Mouse (Mus musculus): Measurements from ENCODE around the gene 1810013L24Rik. TPM values are rescaled to one million over a fixed set of nuclear protein-coding genes. Genes with fewer than 3 reads are reported as not detected.

1810013L24Rik gene
- total RNA-seq, 2 experiments from 2014 or later: 80.9 to 111 TPM

DNA sequence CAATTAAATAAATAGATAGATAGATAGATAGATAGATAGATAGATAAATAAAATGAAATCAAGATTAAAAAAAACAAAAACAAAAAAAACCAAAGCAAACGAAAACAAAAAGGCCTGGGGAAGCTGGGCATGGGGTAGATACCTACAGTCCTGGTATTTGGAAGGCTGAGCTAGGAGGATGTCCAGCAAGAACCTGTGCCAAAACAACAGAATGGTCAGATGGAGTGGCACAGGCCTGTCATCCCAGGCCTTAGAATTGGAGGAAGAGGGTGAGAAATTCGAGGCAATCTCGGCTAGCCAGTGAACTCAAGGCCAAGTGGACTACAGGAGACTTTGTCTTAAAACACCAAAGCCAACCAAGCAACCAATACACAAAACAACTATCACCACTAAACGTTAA lies 12.0 kb upstream of the 1810013L24Rik start:
- Histone ChIP-seq H3K4me3 (no peak overlapping the region), H3K27ac (no peak overlapping the region)
- TF ChIP-seq CTCF (IDR thresholded peaks at IDR 0.05): no peak
- intact Hi-C loops (cut with DNase I): no loop called here
- no peak for DNase-seq

DNA sequence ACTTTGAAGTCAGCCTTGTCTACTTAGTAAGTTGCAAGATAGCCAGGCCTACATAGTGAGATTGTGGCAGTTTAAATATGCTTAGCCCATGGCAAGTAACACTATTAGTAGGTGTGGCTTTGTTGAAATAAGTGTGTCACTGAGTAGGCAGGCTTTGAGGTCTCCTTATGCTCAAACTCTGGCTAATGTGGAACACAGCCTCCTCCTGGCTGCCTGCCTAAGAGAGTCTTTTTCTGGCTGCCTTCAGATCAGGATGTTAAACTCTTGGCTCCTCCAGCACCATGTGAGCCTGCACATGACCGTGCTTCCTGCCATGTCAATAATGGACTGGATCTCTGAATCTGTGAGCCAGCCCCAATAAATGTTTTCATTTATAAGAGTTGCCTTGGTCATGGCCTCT lies 8.5 kb upstream of the 1810013L24Rik start:
- DNase-seq: peak; percentile 62
- peak overlapping the region; percentile 69 for H3K27ac ChIP-seq
- intact Hi-C loops (cut with DNase I): no loop called here
- TF ChIP-seq CTCF (IDR thresholded peaks at IDR 0.05): no peak
- H3K4me3 ChIP-seq: no peak overlapping the region

DNA sequence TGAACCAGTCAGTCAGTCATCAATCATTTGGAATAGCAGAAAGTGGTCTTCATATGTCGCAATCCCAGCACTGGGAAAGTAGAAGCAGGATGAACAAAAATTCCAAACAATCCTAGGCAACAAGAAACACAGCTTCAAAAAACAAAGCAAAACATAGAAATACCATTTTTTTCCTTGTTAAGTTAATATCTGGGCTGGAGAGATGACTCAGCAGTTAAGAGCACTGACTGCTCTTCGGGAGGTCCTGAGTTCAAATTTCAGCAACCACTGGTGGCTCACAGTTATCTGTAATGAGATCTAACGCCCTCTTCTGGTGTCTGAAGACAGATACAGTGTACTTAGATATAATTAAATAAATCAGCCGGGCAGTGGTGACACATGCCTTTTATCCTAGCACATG lies 7.3 kb upstream of the 1810013L24Rik start:
- Histone ChIP-seq H3K27ac (peak overlapping the region; percentile 69; the same call in 1 of the 2 replicates), H3K4me3 (no peak overlapping the region)
- no peak for TF ChIP-seq CTCF (IDR thresholded peaks at IDR 0.05)
- intact Hi-C loops (cut with DNase I): no loop called here
- no peak for DNase-seq

DNA sequence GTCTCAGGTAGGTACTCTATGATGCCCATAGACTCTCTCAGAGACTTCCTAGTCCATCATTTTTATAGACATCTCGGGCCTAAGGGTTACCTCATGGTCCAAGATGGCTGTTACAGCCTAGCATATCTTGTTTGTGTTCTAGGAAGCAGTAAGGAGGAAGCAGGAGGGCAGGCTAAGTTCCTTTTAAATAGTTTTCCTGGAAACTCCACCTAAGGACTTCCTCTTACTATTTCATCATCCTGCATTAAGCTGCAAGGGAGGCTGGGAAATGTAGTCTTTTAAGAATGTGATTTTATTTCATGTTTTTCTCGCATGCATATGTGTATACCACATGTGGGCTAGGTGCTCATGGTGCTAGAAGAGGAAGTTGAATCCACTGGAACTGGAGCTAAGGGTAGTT lies 6.2 kb upstream of the 1810013L24Rik start:
- DNase-seq: no peak
- Histone ChIP-seq H3K27ac (peak overlapping the region; percentile 72), H3K4me3 (no peak overlapping the region)
- no peak for TF ChIP-seq CTCF (IDR thresholded peaks at IDR 0.05)
- intact Hi-C loops (cut with DNase I): no loop called here

DNA sequence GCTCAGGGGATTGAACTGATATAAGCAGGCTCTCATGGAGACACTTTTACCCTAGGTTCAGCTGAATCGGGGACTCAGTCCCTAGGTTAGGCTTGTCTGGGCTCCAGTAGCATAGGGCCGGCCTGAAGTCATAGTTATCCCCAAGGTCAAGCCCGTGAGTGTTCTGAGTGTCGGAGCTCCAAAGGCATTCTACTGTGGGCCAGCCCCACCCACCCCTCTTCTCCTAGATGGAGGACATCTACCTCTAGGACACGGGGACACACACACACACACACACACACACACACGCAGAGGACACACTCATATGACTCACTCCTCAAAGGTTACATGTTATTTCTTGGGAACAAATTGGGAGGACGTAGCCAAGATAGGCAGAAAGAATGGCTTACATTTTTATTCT lies 2.5 kb upstream of the 1810013L24Rik start:
- no peak for DNase-seq
- TF ChIP-seq CTCF (IDR thresholded peaks at IDR 0.05): no peak
- intact Hi-C loops (cut with DNase I): no loop called here
- Histone ChIP-seq H3K27ac (no peak overlapping the region; the same call in 1 of the 2 replicates), H3K4me3 (no peak overlapping the region)

DNA sequence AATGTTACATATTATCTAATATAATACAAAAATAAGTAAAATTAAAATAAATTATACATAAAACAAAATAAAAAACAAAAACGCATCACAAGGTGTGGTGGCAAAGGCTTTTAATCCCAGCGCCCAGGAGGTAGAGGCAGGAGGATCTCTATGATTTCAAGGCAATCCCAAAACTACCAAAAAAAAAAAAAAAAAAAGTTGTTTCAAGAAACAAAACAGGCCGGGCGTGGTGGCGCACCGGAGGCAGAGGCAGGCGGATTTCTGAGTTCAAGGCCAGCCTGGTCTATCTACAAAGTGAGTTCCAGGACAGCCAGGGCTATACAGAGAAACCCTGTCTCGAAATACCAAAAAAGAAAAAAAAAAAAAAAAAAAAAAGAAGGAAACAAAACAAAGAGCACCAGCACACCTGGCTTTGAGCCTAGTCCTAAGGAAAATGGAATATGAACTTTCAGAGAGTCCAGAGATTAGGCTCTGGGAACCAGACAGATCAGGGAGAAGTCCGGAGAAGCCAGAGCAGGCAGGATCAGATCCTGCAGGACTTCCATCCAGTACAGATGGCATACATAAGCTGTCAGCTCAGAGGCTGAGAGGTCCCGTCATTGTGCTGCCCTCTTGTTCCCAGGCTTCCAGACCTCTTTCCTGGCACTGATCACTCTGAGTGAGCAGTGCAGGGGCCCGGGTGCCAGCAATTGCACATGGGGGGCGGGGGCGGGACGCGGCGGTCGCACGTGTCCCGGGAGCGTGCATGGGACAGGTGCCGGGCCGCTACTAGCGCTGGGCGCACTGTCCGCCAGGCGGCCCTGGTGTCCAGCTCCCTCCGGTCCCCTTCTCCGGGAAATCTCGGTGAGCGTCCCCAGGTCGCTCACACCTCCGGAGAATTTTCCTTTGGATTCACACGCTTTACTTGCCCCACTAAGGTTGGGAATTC lies 1.0 kb upstream of the 1810013L24Rik start:
- peak; percentile 75 for TF ChIP-seq CTCF (IDR thresholded peaks at IDR 0.05)
- H3K4me3 ChIP-seq: peak overlapping the region; percentile 99
- H3K27ac ChIP-seq: peak overlapping the region; percentile 100
- DNase-seq: peak; percentile 93
- intact Hi-C loops (cut with DNase I): no loop called here

DNA sequence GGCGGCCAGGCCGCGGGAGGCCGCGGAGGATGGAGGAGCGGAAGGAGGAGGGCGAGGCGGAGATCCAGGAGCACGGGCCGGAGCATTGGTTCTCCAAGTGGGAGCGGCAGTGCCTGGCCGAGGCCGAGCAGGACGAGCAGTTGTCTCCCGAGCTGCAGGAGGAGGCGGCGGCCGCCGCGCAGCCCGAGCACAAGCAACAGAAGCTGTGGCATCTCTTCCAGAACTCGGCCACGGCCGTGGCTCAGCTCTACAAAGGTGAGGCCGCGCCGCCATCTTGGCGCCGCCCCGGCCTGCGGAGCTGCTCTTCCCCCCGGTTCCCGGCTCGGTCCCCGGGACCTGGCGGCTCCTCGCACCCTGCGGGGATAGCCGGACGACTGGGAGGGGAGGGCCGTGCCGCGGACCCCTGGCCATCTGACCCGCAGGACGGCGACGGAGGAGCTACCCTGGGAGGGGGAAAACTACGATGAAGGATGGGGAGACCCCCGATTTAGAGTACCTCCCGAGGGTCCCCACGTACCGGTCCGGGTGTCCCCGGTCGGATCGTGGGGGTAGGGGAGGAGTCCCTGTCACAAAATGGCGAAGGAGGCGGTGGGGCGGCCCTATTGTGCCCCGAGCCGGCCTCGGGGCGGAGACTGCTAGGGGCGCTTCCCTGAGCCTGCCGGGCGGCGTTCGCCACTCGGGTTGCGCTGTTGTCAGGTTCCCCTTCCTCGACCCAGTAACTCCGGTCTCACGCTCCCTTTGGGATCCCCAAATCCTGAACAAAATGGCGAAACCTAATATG lies 721 bp downstream of the 1810013L24Rik start:
- intact Hi-C loops (cut with DNase I): loop anchor here (2.0 to 5.0 kb wide), 2 partner anchors 18 to 37 kb away; no protein-coding TSS in a partner anchor
- TF ChIP-seq CTCF (IDR thresholded peaks at IDR 0.05): no peak
- Histone ChIP-seq H3K4me3 (peak overlapping the region; percentile 99), H3K27ac (peak overlapping the region; percentile 100)
- DNase-seq: peak; percentile 87

DNA sequence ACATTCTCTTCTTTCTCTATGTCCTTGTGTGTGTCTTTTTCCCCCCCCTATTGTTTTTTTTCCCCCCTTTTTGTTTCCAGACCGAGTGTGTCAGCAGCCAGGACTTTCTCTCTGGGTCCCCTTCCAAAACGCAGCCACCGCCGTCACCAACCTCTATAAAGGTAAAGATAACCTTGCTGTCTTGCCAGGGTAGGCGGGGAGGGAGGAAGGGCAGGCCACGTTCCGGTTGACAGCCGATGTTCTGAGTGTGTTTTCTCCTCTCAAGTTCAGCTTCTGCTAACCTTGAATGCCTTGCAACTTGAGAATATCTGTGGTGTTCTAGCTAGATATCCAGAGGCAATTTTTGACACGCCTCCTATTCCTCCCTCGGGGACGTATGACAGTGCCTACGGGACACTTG lies 1.3 kb downstream of the 1810013L24Rik start:
- intact Hi-C loops (cut with DNase I): loop anchor here (2.0 to 5.0 kb wide), 2 partner anchors 18 to 36 kb away; no protein-coding TSS in a partner anchor
- DNase-seq: peak; percentile 39
- Histone ChIP-seq H3K4me3 (peak overlapping the region; percentile 99), H3K27ac (peak overlapping the region; percentile 100)
- no peak for TF ChIP-seq CTCF (IDR thresholded peaks at IDR 0.05)

DNA sequence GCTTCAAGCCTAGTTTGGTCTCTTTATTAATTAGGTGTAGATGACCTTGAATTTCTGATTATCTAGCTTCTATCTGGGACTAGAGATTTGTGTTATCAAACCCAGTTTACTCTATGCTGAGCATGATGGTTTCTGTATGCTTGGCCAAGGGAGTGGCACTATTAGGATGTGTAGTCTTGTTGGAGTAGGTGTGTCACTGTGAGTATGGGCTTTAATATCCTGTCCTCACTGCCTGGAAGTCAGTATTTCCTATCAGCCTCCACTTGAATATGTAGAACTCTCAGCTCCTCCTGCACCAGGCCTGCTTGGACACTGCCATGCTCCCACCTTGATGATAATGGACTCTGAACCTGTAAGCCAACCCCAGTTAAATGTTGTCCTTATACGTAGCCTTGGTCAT lies 7.0 kb downstream of the 1810013L24Rik start:
- H3K27ac ChIP-seq: peak overlapping the region; percentile 53; the same call in 1 of the 2 replicates
- TF ChIP-seq CTCF (IDR thresholded peaks at IDR 0.05): no peak
- intact Hi-C loops (cut with DNase I): no loop called here
- H3K4me3 ChIP-seq: no peak overlapping the region
- no peak for DNase-seq

DNA sequence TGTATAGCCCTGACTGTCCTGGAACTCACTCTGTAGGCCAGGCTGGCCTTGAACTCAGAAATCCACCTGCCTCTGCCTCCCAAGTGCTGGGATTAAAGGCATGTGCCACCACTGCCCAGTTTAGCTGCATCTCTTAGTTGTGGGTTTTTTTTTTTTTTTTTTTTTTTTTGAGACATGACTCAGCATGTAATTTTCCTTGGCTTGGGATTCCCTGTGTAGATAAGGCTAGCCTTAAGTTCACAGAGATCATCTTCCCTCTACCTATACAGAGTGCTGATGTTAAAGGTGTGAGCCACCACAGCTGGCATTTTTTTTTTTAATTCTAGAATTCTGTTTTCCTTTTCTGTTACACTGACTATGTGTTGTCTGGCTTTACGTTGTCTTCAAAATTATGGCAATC lies 7.7 kb downstream of the 1810013L24Rik start:
- peak overlapping the region; percentile 26; the same call in 1 of the 2 replicates for H3K4me3 ChIP-seq
- H3K27ac ChIP-seq: peak overlapping the region; percentile 53; the same call in 1 of the 2 replicates
- no peak for DNase-seq
- TF ChIP-seq CTCF (IDR thresholded peaks at IDR 0.05): no peak
- intact Hi-C loops (cut with DNase I): no loop called here

DNA sequence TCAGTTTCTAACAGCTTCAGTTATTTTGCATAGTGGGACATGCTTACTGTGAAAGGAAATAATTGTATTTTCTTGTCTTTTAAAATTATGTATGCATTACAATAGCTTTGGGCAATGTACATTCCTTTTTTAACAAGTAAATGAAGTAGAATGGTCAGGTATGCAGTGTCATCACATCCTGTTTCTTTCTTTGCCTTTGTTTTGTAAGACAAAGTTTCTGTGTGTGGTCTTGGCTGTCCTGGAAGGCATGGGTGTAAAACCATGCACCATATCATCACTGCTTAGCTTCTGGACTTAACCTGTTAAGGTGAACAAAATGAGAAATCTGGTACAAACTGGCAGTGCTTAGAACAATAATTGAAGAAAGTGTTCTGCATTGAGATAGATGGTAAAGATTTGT lies 9.0 kb downstream of the 1810013L24Rik start:
- TF ChIP-seq CTCF (IDR thresholded peaks at IDR 0.05): no peak
- intact Hi-C loops (cut with DNase I): no loop called here

DNA sequence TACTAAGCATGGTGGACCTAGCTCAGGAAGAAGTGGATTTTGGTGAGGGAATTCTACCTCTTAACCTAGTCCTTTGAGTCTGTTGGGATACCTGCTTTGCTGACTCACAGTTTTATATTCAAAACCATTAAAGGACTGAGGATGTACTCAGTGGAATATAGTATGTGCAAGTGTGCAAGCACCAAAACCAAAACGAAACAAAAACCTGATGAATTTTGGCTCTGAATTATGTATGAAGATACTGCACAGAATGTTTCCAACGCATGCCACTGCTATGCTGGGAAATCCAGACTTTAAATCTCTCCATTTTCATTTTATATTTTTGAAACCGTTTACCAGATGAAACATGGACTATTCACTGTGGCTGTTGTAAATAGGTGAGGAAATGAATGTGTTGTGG lies 10.7 kb downstream of the 1810013L24Rik start:
- no peak for TF ChIP-seq CTCF (IDR thresholded peaks at IDR 0.05)
- no peak overlapping the region for H3K4me3 ChIP-seq
- H3K27ac ChIP-seq: peak overlapping the region; percentile 31; the same call in 1 of the 2 replicates
- intact Hi-C loops (cut with DNase I): no loop called here
- no peak for DNase-seq

More for the DNA sequence above, 9.0 kb downstream of the 1810013L24Rik start:
- no peak for DNase-seq
- Histone ChIP-seq H3K27ac (no peak overlapping the region), H3K4me3 (no peak overlapping the region)

DNA sequence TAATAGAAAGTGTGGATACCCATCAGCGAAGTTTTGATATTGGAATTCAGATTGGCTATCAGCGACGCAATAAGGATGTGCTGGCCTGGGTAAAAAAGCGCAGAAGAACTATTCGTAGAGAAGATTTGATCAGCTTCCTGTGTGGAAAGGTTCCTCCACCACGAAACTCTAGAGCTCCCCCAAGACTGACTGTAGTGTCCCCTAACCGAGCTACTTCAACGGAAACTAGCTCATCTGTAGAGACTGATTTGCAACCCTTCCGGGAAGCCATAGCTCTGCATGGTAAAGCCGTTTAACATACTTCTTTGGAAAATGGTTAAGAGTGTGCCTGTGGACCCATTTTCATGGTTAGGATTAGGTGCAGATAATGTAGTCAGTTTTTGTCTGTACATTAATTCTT lies 13.1 kb downstream of the 1810013L24Rik start:
- TF ChIP-seq CTCF (IDR thresholded peaks at IDR 0.05): no peak
- H3K4me3 ChIP-seq: no peak overlapping the region; the same call in 1 of the 2 replicates
- peak overlapping the region; percentile 71; the same call in 1 of the 2 replicates for H3K27ac ChIP-seq
- intact Hi-C loops (cut with DNase I): no loop called here
- DNase-seq: no peak

Measured in gastrocnemius, adult 2 months (tissue).